Mouse (Mus musculus) embryonic facial prominence, embryonic 13.5 days (tissue): ENCODE results near the gene Tbxa2r. TPM values are rescaled to one million over a fixed set of nuclear protein-coding genes. Genes with fewer than 3 reads are reported as not detected.

ENCODE experiments used
- ATAC-seq: fragments of 200-750 bp; cut with Nextera tagmentation; 2 replicates; pipeline ENCODE4 v1.8.0; 2017; ENCODE audit warnings: low read depth; ENCODE audit not compliant: insufficient number of reproducible peaks, insufficient read depth, low FRiP score, low TSS enrichment
- H3K27ac ChIP-seq: fragments of 300-500 bp; sonication (generic); 2 replicates; pipeline ENCODE4 v1.5.1; 2015; ENCODE audit warnings: moderate library complexity, mild to moderate bottlenecking, inconsistent platforms
- H3K27me3 ChIP-seq: fragments of 300-500 bp; sonication (generic); 2 replicates; pipeline ENCODE4 v1.6.1; 2015; ENCODE audit warnings: mild to moderate bottlenecking, inconsistent platforms
- H3K36me3 ChIP-seq: fragments of 300-500 bp; sonication (generic); 2 replicates; pipeline ENCODE4 v1.6.1; 2015; ENCODE audit warnings: mild to moderate bottlenecking, inconsistent platforms
- H3K4me1 ChIP-seq: fragments of 300-500 bp; sonication (generic); 2 replicates; pipeline ENCODE4 v1.6.1; 2015; ENCODE audit warnings: inconsistent platforms
- H3K4me2 ChIP-seq: fragments of 300-500 bp; sonication (generic); 2 replicates; pipeline ENCODE4 v1.6.1; 2015; ENCODE audit warnings: moderate library complexity, mild to moderate bottlenecking, inconsistent platforms
- H3K4me3 ChIP-seq: fragments of 300-500 bp; sonication (generic); 2 replicates; pipeline ENCODE4 v1.5.1; 2015; ENCODE audit warnings: mild to moderate bottlenecking, inconsistent platforms
- H3K9ac ChIP-seq: fragments of 300-500 bp; sonication (generic); 2 replicates; pipeline ENCODE4 v1.6.1; 2015; ENCODE audit warnings: mild to moderate bottlenecking, inconsistent platforms
- H3K9me3 ChIP-seq: fragments of 300-500 bp; sonication (generic); 2 replicates; pipeline ENCODE4 v1.6.1; 2016; ENCODE audit warnings: inconsistent platforms
- WGBS: fragments of 180-500 bp; shearing (Covaris S2); methylation state at CpG from one replicate; pipeline ENCODE4 v1.1.7; 2015; ENCODE audit warnings: mixed read lengths; 5-methylcytosine and 5-hydroxymethylcytosine counted together
- polyA plus RNA-seq: library from polyadenylated mRNA; unstranded; fragments of >200 nt; fragmentation: Nextera tagmentation; extraction: Ambion mirVana; gene quantifications from 2 replicates; pipeline ENCODE4 v1.2.1, GENCODE M21; 2015

The Tbxa2r gene
- 7.1 and 7.3 TPM in 2 replicates for polyA plus RNA-seq

DNA sequence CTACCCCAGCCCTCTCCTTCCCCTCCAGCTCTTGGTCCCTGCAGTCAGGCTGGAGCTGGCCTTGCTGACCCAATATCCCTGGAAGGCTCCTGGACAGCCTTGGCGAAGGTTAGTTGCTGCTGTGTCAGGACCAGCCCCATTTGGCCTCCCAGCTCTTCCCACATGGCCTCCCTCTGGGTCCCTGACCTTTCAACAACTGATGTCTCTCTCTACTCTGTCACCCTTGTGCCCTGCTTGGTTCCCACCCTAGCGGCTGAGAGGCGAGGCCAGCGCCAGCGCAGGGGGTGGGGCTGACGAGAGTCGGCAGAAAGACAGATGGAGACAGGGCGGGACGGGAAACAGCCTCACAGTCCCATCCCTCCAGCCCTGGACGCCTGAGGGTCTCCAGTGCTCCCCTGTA, at the start of gene Tbxa2r:
Gene Tbxa2r (plus strand): TSS at position 346 of the 400 bp plus-strand sequence.
- Histone ChIP-seq H3K36me3 (peaks cover 40% of the 10 kb centered on the region), H3K9me3 (no peaks in the 10 kb centered on the region), H3K27me3 (peaks cover 19% of the 10 kb centered on the region), H3K27ac (peak within 1 kb of the TSS; percentile 91), H3K4me3 (peak within 1 kb of the TSS; percentile 12; the same call in 1 of the 2 replicates), H3K9ac (peak within 1 kb of the TSS; percentile 58), H3K4me2 (peak within 1 kb of the TSS; percentile 35), H3K4me1 (peaks cover 35% of the 10 kb centered on the region)
- 15% methylated on average over 10 of the region's 10 CpGs for WGBS
- ATAC-seq = no peak

GRCm38 (mm10) chr10:81279496-81279895, 49.0 kb upstream of the Tbxa2r start:
- H3K4me3 ChIP-seq = no peak overlapping the region
- peaks cover 35% of the 10 kb centered on the region for H3K27me3 ChIP-seq
- no peaks in the 10 kb centered on the region for H3K36me3 ChIP-seq
- no peak overlapping the region for H3K4me2 ChIP-seq
- peaks cover 15% of the 10 kb centered on the region for H3K4me1 ChIP-seq
- H3K9me3 ChIP-seq = no peaks in the 10 kb centered on the region
- WGBS = 37% methylated on average over 10 of the region's 10 CpGs
- peak overlapping the region; percentile 46; the same call in 1 of the 2 replicates for H3K9ac ChIP-seq
- ATAC-seq = no peak
- no peak overlapping the region for H3K27ac ChIP-seq

- no peak overlapping the region; the same call in 1 of the 2 replicates for H3K4me2 ChIP-seq
- no peak overlapping the region for H3K9ac ChIP-seq
- 45% methylated on average over 6 of the region's 6 CpGs for WGBS
- 0 out of 2 replicates have a peak overlapping the region, but pooled peaks have one; percentile 8 for H3K27ac ChIP-seq
- peaks cover 29% of the 10 kb centered on the region for H3K4me1 ChIP-seq
- peaks cover 62% of the 10 kb centered on the region for H3K27me3 ChIP-seq
- H3K36me3 ChIP-seq = no peaks in the 10 kb centered on the region
- H3K9me3 ChIP-seq = no peaks in the 10 kb centered on the region
- H3K4me3 ChIP-seq = 0 out of 2 replicates have a peak overlapping the region, but pooled peaks have one; percentile 3
- ATAC-seq = no peak
Measured at GRCm38 (mm10) chr10:81284189-81284588, 44.3 kb upstream of the Tbxa2r start.

DNA sequence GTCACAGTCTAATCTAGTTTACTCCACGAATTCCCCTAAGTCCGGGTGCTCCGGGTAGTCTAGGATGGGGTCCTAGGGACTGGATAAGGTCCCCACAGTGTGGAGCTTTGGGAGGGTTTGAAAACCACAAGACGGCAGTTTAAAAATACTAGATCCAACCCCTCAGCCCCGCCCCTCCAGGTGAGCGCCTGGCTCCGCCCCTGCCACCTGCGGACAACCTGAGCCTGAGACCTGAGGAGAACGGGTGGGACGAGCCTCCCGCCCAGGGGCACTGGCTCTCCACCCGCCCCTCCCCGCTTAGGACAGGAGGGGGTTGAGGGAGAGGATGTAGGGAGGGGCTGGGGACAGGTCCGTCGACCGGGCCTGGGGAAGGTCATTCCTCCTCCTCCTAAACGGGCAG, 43.8 kb upstream of the Tbxa2r start:
- Histone ChIP-seq H3K4me2 (peak overlapping the region; percentile 72), H3K27ac (peak overlapping the region; percentile 16; the same call in 1 of the 2 replicates), H3K9me3 (no peaks in the 10 kb centered on the region), H3K9ac (no peak overlapping the region), H3K36me3 (no peaks in the 10 kb centered on the region), H3K27me3 (peaks cover 66% of the 10 kb centered on the region), H3K4me1 (peaks cover 26% of the 10 kb centered on the region; the same call in 1 of the 2 replicates), H3K4me3 (peak overlapping the region; percentile 44; the same call in 1 of the 2 replicates)
- 5% methylated on average over 17 of the region's 17 CpGs for WGBS
- ATAC-seq = peak; percentile 11; the same call in 1 of the 2 replicates

DNA sequence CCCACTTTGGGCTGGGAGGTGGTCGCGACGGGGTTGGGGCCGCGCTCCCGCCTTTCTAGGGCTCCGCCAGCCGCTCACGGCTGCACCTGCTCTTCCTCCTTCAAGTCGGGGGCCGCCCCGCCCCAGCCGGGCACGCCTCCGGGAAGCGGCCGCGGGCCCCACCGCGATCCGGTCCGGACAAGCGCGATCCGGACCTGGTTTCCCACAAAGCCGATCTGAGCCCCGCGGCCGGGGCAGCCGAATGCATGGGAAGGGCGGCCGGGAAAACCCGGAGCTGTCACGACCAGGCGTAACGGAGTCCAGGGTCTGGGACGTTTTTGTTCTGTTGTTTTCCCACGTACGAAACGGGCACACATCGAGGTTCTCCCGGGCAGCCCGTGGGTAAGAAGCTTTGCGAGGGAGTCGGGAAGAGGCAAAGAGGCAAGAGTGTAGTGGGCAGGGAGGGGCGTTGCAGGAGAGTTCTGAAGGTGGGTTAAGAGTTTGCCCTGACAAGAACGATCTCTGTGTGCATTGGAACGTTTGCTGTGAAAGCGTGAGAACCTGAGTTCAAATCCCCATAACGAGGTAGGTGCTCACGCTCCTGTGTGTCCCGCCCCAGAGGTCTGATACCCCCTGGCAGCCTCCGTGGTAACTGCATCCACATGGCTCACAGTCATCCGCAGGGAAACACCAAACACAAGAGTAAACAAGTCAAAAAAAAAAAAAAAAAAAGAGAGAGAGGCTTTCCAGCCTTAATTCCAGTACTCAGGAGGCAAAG, 42.7 kb upstream of the Tbxa2r start:
- Histone ChIP-seq H3K4me2 (peak overlapping the region; percentile 72), H3K4me1 (peaks cover 33% of the 10 kb centered on the region), H3K27ac (0 out of 2 replicates have a peak overlapping the region, but pooled peaks have one; percentile 16), H3K36me3 (no peaks in the 10 kb centered on the region), H3K27me3 (peaks cover 69% of the 10 kb centered on the region), H3K9ac (peak overlapping the region; percentile 64), H3K9me3 (no peaks in the 10 kb centered on the region), H3K4me3 (peak overlapping the region; percentile 44)
- ATAC-seq = peak; percentile 45; the same call in 1 of the 2 replicates
- 2% methylated on average over 54 of the region's 54 CpGs for WGBS

- no peak overlapping the region for H3K4me2 ChIP-seq
- no peaks in the 10 kb centered on the region for H3K36me3 ChIP-seq
- 32% methylated on average over 6 of the region's 6 CpGs for WGBS
- ATAC-seq = no peak
- H3K9me3 ChIP-seq = no peaks in the 10 kb centered on the region
- peaks cover 39% of the 10 kb centered on the region for H3K4me1 ChIP-seq
- H3K9ac ChIP-seq = no peak overlapping the region
- no peak overlapping the region for H3K4me3 ChIP-seq
- H3K27me3 ChIP-seq = peaks cover 71% of the 10 kb centered on the region
- H3K27ac ChIP-seq = no peak overlapping the region
Measured at GRCm38 (mm10) chr10:81286586-81286985, 41.9 kb upstream of the Tbxa2r start.

- Histone ChIP-seq H3K27me3 (peaks cover 71% of the 10 kb centered on the region), H3K36me3 (no peaks in the 10 kb centered on the region), H3K27ac (no peak overlapping the region), H3K9ac (peak overlapping the region; percentile 21; the same call in 1 of the 2 replicates), H3K4me1 (peaks cover 39% of the 10 kb centered on the region), H3K4me3 (no peak overlapping the region), H3K4me2 (no peak overlapping the region), H3K9me3 (no peaks in the 10 kb centered on the region)
- 61% methylated on average over 8 of the region's 8 CpGs for WGBS
- no peak for ATAC-seq
Measured at GRCm38 (mm10) chr10:81287513-81288157, 40.9 kb upstream of the Tbxa2r start.

- Histone ChIP-seq H3K4me2 (no peak overlapping the region), H3K36me3 (no peaks in the 10 kb centered on the region), H3K27ac (no peak overlapping the region), H3K9me3 (no peaks in the 10 kb centered on the region), H3K27me3 (peaks cover 61% of the 10 kb centered on the region), H3K9ac (no peak overlapping the region; the same call in 1 of the 2 replicates), H3K4me1 (peaks cover 40% of the 10 kb centered on the region), H3K4me3 (no peak overlapping the region)
- ATAC-seq = no peak
- 30% methylated on average over 6 of the region's 6 CpGs for WGBS
Measured at GRCm38 (mm10) chr10:81288601-81289000, 39.9 kb upstream of the Tbxa2r start.

DNA sequence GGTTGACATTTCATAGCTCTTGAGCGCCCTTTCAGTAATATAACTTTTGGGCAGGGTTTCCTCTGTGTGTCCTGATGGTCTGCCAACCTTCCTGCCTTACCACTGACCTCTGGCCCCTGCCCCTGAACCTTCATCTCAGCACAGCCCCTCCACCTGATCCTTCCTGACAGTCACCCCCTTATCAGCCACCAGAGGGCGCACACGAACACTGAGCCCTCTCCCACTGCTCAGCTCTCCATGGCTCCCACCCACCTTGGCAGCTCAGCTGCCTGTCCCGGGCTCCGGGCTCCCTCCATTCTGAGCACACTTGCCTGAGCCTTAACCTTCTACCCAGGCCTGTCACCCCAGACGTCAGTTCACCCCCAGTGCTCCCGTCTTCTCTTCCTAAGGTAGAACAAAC, 39.3 kb upstream of the Tbxa2r start:
- H3K27me3 ChIP-seq = peaks cover 55% of the 10 kb centered on the region
- H3K36me3 ChIP-seq = no peaks in the 10 kb centered on the region
- no peaks in the 10 kb centered on the region for H3K9me3 ChIP-seq
- no peak for ATAC-seq
- H3K9ac ChIP-seq = no peak overlapping the region
- WGBS = 4% methylated on average over 7 of the region's 7 CpGs
- 0 out of 2 replicates have a peak overlapping the region, but pooled peaks have one; percentile 18 for H3K4me2 ChIP-seq
- peaks cover 41% of the 10 kb centered on the region for H3K4me1 ChIP-seq
- H3K27ac ChIP-seq = no peak overlapping the region
- no peak overlapping the region for H3K4me3 ChIP-seq

DNA sequence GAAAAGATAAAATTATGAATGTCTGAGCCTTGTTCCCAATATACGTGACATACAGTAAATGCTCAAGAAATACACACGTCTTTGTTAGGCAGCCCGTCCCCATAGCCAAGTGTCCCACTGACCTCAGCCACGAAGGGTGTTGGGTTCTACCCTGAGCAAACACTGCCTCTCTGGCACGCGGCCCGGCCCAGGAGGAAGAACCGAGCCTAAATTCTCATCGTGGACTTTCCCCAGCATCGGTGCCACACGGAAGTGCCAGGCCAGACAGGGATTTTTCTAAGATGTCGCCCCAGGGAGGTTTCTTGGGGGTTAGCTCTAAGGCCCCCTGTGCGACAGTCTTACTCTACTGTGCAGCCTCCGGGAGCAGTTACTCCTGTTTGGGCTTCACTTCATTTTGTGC, 38.7 kb upstream of the Tbxa2r start:
- Histone ChIP-seq H3K36me3 (no peaks in the 10 kb centered on the region), H3K27ac (no peak overlapping the region), H3K9me3 (no peaks in the 10 kb centered on the region), H3K9ac (no peak overlapping the region), H3K4me2 (no peak overlapping the region), H3K4me3 (no peak overlapping the region), H3K4me1 (peaks cover 41% of the 10 kb centered on the region), H3K27me3 (peaks cover 49% of the 10 kb centered on the region)
- WGBS = 59% methylated on average over 14 of the region's 14 CpGs
- ATAC-seq = no peak

DNA sequence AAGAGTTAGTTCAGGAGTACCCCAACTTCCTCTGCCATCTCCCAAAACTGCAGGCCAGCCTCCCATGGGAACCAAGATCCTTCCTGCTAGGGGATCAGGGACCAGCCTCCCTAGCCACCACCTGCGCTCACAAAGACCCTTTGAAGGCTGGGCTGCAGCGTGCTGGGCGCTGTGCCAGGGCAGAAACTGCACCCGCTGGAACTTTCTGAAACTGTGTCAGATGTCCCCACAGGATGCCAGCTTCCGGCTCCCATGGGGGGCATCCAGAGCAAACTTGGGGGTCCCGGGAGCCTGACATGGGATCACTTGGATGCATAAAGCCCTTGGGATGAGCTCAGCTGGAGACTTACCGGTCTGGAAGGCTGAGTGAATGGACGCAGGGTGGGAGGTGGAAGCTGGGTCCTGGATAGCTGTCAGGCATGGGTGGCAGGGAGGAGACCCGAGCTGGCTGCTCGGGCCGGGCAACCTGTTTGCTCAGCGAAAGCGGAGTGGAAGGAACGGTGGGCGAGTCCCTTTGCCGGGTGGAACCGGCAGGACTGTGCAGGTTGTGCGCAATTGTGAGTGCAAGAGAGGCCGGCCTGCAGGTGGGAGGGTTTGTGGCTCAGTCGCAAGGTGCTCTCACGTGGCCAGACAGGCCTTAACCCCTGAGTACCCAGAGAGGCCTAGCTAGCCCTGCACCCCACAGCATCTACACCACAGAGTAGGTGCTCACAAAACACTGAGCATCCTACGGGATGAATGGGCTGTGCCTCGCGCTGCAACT, 37.7 kb upstream of the Tbxa2r start:
- Histone ChIP-seq H3K4me1 (peaks cover 40% of the 10 kb centered on the region), H3K9ac (peak overlapping the region; percentile 51), H3K27ac (peak overlapping the region; percentile 24; the same call in 1 of the 2 replicates), H3K4me2 (peak overlapping the region; percentile 31), H3K27me3 (peaks cover 41% of the 10 kb centered on the region), H3K9me3 (no peaks in the 10 kb centered on the region), H3K36me3 (0 out of 2 replicates have a peak, but pooled peaks cover 3% of the 10 kb centered on the region), H3K4me3 (peak overlapping the region; percentile 19)
- ATAC-seq = no peak
- WGBS = 11% methylated on average over 24 of the region's 24 CpGs
